Comparison of ENCODE assay signal across 8 mouse cellular contexts in the genomic region with DNA sequence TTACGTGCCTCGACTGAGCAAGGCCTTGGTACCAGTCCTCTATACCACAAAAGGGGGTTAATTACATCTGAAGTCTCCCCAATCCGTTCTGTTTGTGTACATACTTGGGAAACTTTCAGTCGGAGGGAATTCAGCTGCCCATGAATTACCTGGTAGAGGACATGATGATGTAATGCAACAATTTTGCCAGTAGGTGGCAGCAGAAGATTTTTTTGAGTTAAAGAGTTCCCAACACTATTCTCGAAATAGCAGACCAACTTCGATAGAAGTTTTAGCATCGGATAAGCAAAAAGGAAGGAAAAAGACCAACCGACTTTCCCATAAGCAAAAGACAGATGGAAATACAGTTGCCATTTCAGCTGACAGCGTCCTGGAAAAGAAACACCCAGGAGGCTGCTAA.
DNase-seq lines count a peak whose midpoint lies in the region; ATAC-seq and TF ChIP-seq lines count a peak whose summit lies in the region.
"Had no signal": no experiment of that assay in that cellular context is flagged by ENCODE, and none has a peak within 500 bp of the region (broad histone marks: within the 10 kb centered on the region; RNA-seq: fewer than 3 reads in every experiment).

No protein-coding gene starts in this region.

- in situ Hi-C loops in ES-E14 (cut with MboI; ENCODE audit: low sequenced_read_pairs in 2 of 2, unreplicated experiment in 2 of 2) = loop anchor here in 1 of 2 experiments (10.0 kb wide), 1 partner anchor 94 kb away; a partner anchor contains a TSS

- H3K27ac ChIP-seq in ES-E14 (ENCODE audit: insufficient read depth, low read depth, low read length, poor library complexity, severe bottlenecking) = no peak overlapping the region
- H3K27ac ChIP-seq: neural tube, embryonic 13.5 days had no signal

- 0 out of 2 replicates have a peak, but pooled peaks have one; percentile 26 for ATAC-seq in granulocyte monocyte progenitor cell, adult 5-6 weeks (replicated peaks; ENCODE audit: poor library complexity, severe bottlenecking)

- H3K4me3 ChIP-seq in ES-E14 (ENCODE audit: insufficient read depth in 1 of 2, low read depth in 1 of 2, low read length in 2 of 2, poor library complexity in 1 of 2, severe bottlenecking in 1 of 2) = no peak overlapping the region
- H3K4me3 ChIP-seq: neural tube, embryonic 13.5 days had no signal

- H3K36me3 ChIP-seq in ES-E14 (ENCODE audit: control insufficient read depth, insufficient read depth, low read length, poor library complexity, severe bottlenecking) = no peaks in the 10 kb centered on the region
- H3K36me3 ChIP-seq: neural tube, embryonic 13.5 days had no signal

- no peaks in the 10 kb centered on the region for H3K9me3 ChIP-seq in ES-E14 (ENCODE audit: control insufficient read depth, insufficient read depth, low read depth, low read length)
- H3K9me3 ChIP-seq: neural tube, embryonic 13.5 days had no signal

- no peaks in the 10 kb centered on the region for H3K4me1 ChIP-seq in ES-E14 (ENCODE audit: control insufficient read depth in 2 of 2, insufficient read depth in 2 of 2, low read length in 2 of 2, poor library complexity in 1 of 2)

- peak; percentile 55 to 73 for DNase-seq in left cerebral cortex, adult 18-20 months (ENCODE audit: low spot score in 2 of 2)
- DNase-seq in left cerebral cortex, adult 11 months (ENCODE audit: low spot score) = no peak
- DNase-seq in ES-E14 (ENCODE audit: low read depth, low spot score) = peak; percentile 60
- peak; percentile 25 for DNase-seq in c-Kit-negative CD71-positive TER-119-positive erythroid progenitor cells, embryonic 14.5 days (ENCODE audit: low read depth, low spot score)
- DNase-seq in layer of hippocampus, postnatal 10 days (ENCODE audit: low spot score in 2 of 2) = peak; percentile 67 to 68
- peak; percentile 68 to 80 for DNase-seq in right cerebral cortex, postnatal 10 days (ENCODE audit: low spot score in 2 of 2)

- H3K9ac ChIP-seq in ES-E14 (ENCODE audit: insufficient read depth, low read depth, low read length, poor library complexity, severe bottlenecking) = no peak overlapping the region
- H3K9ac ChIP-seq: neural tube, embryonic 13.5 days had no signal

TF ChIP-seq in ES-E14, 5 proteins besides CTCF, POLR2A, EP300 and RAD21:
- TF ChIP-seq CHD2 (IDR thresholded peaks at IDR 0.05; ENCODE audit: low read depth, low read length) (no peak), ZC3H11A (IDR thresholded peaks at IDR 0.05; ENCODE audit: borderline replicate concordance, low read depth, low read length) (peak; percentile 50; the same call in 1 of the 2 replicates)
